Mouse (Mus musculus): ENCODE data around the gene Cald1.

- TF ChIP-seq CTCF (IDR thresholded peaks at IDR 0.05; ENCODE audit: borderline replicate concordance, control insufficient read depth, extremely low read depth, insufficient read depth, low read length, poor library complexity) (no peak), POLR2A (IDR thresholded peaks at IDR 0.05; ENCODE audit: control insufficient read depth, extremely low read depth, insufficient read depth, low read length, poor library complexity) (no peak)
These were observed 10.2 kb upstream of the Cald1 start for GRCm38 (mm10) chr6:34588066-34588465.
